Mouse (Mus musculus) right cerebral cortex, postnatal 36 days (tissue): ENCODE measurements around the gene Abcb5.
A peak's percentile ranks its signal among the peaks of the same experiment; 100 is the strongest.
"Not testable (repeated sequence)": the region's sequence is repeated elsewhere in the genome, so short reads cannot be mapped to it uniquely, and the experiment has no call there.

ENCODE experiments used
- DNase-seq, 2 experiments: peaks; one replicate each; pipeline ENCODE4 v3.0.0; 2022; ENCODE audit warnings: low spot score in 2 of 2, mixed read lengths in 1 of 2

The Abcb5 gene

DNA sequence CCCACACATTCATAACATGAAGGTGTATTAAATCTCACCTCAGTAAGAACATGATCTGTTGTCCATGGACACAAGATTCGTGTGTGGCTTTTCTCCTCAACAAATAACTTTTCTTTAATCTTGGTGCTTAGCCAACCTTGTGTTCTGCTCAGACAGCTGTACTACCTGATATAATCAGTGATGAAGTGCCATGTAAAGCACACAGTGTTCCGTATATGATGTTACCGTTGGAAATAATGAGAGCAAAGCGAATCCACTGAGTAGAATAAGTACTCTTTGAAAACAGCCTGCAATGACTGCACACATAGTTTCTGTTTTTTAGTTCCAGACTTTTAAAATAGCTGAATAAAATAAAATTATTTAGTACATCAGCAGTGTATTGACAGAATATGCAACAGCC lies at the start of gene Abcb5:
Abcb5 (minus strand) TSS at position 101 of the 400 bp plus-strand sequence.
- no peak for DNase-seq

DNA sequence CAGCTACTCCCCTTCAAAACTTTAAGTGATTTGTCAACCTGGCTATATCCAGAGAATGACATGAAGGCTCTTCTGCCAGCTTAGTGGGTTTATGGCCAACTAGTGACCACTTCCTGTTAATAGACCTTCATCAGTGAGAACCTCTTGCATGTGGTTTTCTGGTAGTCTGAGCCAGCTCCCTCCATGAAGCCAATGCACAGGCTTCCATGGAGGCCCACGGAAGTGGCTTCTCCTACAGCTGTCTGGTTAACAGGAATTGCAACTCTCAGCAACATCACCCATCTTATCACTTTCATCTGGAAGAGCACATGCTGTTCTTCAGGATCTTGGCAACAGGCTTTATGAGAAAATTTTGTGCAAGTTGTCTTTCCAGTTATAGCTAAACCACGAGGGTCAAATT lies 33.0 kb upstream of the Abcb5 start:
- no peak for DNase-seq

DNA sequence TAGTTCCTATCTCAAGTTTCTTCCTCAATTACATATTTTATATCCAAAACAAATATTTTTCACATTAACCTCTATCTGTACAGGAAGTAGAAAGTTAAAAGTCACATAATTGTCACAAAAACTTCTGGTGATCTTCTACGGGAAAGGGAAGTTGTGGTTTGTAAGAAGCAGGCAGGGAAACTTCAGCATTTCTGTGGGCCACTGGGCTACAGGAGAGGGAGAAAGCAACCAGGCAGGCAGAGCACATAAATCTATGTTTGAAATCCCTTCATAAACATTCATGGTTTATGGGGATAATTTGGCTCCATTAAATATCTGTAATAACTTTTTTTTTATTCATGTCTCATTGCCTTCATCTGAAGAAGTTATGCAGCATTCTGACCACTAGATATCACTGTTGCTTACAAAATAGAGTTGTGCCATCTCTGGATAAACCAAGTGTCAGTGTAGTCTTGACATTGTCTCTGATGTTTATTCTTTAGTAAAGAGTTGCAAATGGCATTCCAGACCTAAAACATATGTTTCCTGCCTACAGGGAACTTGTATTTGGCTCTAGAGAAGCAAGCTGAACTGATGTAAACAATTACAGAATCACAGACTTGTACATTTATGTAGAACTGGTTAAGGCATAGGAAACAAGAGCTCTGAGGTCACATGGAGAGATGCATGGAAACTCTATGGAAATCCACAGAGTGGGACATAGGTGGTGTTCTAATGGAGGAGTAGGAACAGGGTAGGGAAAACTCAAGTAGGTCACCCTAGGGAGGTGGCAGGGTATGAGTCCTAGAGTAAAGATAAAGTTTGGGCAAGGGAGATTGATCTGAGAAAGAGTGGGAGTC lies 28.3 kb upstream of the Abcb5 start:
- no peak for DNase-seq

DNA sequence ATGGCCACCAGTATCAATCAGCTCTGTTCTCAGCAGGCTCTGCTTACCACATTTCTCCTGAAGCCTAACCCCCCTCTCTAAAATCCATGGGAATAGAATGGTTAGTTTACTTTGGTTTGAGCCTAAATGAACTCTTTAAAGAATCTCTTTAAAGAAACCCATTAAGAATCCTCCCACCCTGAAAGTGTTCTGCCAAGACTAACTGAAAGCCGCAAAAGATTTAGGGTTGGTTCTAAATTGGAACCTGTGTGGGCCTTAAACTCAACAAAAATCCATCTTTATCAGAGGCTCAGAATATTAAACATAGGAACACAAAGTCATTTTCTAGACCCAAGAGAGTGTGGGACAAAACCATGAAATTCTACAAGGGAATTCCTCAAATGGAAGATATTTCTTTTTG lies 18.6 kb upstream of the Abcb5 start:
- peak in 1 of 2 experiments; percentile 21 for DNase-seq

DNA sequence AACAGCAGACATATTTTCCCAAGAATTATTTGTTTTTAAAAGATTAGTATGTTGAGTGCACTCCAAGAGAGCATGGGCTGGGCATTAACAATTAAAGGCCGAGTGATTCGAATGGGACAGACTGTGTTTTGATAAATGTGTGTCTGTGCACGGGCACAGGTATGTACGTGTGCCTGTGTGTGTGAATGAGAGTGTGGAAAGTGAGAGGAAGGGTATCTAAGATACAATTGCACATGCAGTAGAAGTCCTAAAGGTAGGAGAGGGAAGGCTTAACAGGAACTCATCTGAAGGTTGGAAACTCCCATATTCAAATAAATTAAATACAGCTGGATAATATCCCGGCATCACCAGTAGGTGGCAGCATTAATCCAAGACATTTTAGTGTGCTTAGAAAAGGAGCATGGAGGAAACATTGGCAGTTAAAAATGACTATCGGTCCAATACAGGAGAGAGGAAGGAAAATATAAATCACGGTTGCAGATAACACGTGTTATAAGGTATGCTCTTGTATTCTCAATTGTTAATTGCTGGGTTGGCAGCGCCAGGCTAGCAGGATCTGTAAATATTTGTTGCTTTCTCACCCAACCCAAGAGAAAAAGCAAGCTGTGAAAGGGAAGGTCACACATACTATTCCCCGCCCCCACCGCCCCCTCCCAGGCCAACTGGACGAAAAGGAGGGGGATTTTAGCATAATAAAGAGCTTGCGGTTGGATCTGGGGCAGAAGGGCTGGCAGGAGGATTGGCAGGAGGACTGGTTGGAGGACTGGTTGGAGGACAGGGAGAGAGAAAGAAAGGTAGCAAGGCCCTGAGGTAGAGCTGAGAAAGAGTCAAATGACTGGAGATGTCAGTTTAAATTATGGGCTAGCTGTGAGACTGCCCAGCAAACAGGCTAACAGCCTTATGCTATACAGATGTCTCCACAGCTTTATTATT lies 35.6 kb downstream of the Abcb5 start:
- peak; percentile 19 to 30 for DNase-seq

DNA sequence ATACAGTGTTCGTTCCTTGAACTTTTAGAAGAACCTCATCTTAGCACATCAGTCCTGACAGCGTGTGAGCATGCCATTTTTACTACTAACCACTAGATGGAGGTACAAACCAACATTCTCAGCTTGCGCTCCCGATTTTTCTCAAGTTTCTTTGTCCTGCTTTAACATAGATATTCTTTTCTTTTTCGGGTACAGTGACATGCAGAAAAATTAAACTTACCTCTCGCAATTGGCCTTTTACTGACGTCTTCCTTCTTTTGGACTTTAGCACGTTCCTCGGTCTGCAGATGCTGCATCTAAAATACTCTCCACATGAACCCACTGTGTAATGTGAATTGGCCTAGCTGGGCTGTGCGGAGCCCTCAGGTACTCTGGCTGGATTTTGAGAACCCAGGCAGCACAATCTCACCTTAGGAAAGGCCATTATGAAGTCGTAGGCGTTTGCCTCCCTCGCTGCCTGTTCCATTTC lies 39.4 kb downstream of the Abcb5 start:
- no peak for DNase-seq

DNA sequence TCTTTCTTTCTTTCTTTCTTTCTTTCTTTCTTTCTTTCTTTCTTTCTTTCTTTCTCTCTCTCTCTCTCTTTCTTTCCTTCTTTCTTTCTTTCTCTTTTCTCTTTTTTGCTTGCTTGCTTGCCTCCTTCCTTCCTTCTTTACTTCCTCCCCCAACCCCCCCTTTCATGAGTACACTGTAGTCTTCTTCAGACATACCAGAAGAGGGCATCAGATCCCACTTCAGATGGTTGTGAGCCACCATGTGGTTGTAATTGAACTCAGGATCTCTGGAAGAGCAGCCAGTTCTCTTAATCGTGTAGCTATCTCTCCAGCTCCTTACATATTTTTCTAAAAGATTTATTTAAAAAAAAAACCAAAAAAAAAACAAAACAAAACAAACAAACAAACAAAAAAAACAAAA lies 42.3 kb downstream of the Abcb5 start:
- DNase-seq: not testable (repeated sequence)

DNA sequence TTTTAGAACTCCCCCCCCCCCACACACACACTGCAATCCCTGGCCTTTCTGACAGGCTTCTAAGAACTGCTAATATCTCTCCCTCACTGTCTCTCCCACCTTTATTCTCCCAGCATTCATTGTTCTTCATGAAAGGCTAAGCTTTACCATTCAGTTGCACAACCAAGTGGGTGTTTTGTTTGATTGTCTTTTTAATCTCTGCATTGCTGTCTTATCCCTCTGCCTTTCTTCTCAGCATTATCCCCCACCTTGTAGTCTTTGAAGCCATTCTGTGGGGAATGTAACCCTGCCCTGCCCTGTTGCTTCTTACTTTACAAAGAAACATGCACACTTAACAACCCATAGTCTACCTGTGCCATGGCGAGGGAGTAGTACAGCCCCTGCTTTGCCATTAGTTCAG lies 48.5 kb downstream of the Abcb5 start:
- DNase-seq: no peak

DNA sequence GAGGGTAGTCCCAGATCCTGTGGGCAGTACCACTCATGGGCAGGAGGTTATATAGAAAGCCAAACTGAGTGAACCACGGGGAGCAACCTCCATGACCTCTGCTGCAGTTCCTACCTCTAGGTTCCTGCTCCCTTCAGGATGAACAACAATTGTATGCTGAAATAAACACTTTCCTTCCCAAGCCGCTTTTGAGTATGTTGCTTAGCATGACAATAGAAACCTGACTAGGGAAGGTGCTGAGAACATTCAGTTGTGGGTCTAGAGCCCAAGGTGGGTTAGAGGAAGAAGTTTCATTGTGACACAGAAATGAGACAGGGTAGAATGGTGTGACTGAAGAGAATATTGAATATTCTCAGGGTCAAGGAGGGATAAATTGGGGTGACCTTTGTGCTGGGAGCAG lies 55.9 kb downstream of the Abcb5 start:
- no peak for DNase-seq

DNA sequence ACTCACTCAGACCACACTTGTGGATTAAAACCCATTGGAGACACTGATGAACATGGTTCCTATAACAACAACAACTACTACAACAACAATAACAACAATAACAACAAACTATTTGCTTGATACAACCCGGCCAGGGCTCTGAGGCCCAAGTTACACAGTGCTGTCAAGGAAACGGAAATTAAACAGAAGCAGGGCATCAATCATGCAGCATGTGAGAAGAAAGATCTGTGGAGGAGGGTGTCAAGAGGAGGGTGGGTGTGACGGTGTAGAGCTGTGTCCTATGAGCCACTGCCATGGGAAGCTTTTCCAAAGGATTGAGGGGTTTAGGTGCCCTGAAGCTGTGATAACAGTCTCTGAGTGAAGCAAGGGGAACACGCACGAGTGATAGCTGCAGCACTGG lies 64.0 kb downstream of the Abcb5 start:
- no peak for DNase-seq

DNA sequence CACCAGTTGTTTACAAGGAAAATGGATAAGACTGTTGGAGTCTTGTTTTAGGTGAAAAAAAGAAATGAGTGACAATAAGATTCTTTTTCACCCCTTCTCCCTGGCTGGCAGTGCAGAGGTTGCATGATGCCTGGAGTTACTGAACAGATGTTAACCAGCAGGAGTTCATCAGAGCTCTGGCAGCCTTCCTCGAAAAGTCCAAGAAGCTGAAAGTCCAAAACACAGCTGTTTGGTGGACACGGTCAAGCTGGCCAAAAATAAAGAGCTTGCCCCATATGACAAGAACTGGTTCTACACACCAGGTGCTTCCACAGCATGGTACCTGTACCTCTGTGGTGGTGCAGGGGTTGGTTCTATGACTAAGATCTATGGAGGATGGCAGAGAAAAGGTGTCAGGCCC lies 78.3 kb downstream of the Abcb5 start:
- no peak for DNase-seq

DNA sequence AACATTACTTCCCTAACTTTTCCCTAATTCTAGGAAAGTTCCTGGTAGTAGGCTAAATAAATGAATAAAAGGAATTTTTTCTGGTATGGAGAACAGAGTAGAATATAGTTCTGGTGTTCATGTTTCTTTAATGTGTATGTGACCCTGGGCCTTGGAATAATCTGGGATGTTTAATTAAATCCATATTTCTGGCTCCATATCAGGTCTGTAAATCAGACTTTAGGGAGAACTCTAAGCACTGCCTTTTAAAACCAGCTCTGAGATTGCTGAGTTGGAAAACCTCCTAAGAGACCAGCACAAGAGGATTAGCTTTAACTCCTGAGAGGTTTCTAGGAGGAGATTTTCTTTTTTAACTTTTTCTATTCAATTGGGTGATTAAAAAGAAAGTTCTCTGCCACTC lies 83.4 kb downstream of the Abcb5 start:
- no peak for DNase-seq

DNA sequence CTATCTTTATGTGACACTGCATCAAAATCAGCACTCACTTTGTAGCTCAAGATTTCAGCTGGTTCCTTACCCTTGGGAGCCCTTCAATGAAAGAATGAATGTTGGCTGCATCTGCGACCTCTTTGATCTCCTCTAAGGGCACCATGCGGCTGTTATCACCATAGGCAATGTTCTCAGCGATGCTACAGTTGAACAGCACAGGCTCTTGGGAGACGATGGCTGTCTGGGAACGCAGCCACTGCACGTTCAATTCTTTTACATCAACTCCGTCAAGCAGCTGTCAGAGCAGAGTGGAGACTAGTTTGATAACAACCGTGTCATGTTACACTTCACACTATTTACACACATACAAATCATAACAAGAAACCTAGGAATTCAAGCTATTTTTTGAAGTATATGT lies 93.5 kb downstream of the Abcb5 start:
- DNase-seq: no peak

DNA sequence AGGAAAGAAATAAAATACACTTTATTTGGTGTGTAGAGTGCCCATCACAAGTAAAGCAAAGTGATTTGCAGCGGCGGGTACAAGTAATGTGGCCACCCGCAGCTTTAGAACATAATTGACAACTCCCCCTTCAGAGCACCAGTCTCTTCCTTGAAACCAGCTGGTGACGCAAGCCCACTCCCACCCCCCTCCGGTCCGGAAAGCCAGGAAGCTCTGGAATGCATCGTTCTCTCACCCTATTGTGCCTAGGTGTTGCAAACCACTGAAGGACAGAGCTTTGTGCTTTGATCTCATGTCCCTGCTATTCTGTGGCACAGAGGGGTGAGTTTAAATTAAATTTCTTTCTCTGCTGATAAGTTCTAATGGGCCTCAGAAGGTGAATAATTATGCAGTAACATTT lies 110.1 kb downstream of the Abcb5 start:
- no peak for DNase-seq

DNA sequence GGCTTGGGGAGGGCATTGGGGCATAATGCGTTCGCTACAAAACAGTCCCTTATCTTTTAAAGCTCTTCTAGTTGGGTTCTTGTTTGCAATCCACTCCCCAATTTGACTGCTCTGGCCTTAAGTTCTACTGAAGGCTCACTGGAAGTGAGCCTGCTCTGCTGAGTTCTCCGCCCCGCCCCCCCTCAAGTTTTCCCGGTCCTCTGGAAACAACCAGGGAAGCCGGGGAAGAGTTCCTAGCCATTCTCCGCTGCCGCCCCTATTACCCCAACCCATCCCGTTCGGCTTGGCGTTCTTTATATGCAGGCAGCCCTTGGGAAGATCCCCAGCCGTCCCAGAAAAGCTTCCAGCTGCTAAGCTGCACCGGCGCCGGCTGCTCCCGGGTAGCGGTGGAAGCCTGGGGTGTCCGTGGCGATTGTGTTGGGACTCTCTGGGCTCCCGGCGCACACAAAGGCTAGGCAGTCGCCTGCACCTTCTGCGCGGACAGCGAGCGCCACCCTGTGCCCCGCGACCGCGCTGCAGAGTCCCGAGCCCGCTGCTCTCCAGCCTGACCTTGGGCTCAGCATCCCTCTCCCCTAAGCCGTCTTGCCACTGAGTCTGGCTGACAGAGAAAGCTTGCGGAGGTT lies 111.3 kb downstream of the Abcb5 start:
- DNase-seq: peak; percentile 12 to 34

DNA sequence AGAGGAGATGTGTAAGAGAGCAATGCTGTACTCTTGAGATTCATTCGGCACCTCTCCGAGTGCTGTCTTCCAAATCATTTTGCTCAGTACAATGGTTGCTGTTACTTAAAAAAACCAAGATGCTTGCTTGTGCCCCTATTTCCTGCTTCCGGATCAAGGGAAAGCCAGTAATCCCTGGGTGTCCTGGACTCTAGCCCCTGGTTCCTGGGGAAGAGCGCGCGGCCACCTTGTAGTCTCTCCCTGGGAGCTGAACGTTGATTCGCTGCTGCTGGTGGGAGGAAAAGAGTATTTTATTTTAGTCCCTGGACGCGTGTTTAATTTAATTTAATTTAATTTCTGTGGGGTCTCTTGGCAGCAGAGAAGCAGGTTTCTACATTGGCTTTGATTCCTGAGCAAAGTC lies 111.8 kb downstream of the Abcb5 start:
- no peak for DNase-seq

DNA sequence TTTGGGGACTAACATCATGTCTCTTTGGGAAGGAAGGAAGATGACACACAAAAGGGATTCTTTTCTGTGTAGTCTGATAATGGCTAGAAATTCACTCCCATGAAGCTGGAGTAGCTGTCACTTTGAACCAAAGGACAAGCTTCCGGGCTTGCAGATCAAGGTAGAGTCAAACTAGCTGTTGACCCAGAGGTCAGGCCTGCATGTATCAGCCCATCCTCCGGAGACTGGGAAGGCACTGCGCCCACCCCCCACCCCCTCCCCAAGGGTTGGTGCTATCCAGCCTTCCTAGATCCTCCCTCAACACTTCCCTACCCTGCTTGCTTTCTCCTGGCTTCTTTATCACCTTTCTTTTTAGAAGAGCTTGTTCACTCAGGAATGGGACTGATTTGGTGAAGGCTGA lies 112.9 kb downstream of the Abcb5 start:
- no peak for DNase-seq

DNA sequence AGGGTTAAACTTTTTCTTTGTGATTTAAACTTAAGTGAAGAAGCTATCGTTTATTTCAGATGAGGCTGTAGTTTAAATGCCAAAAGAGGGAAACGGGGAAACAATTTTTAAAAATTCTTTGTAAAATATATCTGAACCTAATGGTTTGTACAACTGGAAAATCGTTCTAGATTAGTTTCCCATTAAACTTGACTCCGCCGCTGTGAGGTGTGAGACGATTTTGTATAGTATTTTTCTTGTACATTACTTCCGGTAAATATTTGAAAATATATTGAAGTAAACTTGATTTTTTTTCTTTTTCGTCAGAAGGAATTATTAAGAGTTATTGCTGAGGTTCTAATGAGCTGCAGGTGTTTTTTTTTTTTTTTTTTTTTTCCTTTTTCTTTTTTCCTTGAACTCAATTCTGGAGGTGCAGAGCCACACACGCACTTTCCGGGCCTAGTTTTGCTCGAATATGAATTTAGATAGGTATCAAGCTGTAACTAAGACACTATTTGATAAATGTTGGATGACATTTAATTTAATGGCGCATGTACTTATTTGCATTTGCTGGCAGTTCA lies 115.3 kb downstream of the Abcb5 start:
- no peak for DNase-seq

DNA sequence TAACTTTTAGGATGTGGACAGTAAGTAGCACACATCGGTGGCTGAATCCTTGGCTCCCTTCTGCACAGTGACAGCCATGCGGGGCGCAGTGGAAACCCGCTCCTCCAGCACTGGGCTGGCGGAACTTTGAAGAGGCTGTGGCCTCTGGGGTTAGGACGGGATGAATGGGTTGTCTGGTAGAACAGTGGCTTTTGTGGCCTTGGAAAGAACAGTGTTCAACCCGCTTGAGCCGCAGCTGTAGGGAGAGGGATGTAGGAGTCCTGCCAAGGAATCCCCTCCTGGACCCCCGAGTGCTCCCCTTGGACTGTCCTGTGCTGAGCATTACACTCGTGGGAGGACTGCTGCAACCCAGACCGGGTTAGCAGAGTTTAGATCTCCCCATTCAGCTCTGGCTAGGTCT lies 116.2 kb downstream of the Abcb5 start:
- DNase-seq: no peak

DNA sequence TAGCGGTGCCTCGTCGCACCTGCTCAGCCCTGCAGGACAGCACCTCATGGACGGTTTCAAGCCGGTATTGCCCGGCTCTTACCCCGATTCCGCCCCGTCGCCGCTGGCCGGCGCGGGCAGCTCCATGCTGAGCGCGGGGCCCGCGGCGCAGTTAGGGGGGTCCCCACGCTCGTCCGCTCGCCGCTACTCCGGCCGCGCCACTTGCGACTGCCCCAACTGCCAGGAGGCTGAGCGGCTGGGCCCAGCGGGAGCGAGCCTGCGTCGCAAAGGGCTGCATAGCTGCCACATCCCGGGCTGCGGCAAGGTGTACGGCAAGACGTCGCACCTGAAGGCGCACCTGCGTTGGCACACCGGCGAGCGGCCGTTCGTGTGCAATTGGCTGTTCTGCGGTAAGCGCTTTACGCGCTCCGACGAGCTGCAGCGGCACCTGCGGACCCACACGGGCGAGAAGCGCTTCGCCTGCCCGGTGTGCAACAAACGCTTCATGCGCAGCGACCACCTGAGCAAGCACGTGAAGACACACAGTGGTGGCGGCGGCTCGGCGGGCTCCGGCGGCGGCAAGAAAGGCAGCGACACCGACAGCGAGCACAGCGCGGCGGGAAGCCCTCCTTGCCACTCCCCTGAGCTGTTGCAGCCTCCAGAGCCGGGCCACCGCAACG lies 116.9 kb downstream of the Abcb5 start:
- no peak for DNase-seq

DNA sequence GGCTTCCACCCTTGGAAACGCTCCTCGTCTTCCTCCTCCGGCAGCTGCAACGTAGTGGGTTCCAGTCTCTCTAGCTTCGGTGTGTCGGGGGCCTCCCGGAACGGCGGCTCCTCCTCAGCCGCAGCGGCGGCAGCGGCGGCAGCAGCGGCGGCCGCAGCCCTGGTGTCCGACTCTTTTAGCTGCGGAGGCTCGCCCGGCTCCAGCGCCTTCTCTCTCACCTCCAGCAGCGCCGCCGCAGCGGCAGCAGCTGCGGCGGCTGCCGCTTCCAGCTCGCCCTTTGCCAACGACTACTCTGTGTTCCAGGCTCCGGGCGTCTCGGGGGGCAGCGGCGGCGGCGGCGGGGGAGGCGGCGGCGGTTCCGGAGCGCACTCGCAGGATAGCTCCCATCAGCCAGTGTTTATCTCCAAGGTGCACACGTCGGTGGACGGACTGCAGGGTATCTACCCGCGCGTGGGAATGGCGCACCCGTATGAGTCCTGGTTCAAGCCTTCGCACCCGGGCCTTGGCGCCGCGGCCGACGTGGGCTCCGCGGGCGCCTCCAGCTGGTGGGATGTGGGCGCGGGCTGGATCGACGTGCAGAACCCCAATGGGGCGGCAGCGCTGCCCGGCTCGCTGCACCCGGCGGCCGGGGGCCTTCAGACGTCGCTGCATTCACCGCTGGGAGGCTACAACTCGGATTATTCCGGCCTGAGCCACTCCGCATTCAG lies 117.6 kb downstream of the Abcb5 start:
- no peak for DNase-seq
